Mouse (Mus musculus): ENCODE results near the gene Stk31.

DNA sequence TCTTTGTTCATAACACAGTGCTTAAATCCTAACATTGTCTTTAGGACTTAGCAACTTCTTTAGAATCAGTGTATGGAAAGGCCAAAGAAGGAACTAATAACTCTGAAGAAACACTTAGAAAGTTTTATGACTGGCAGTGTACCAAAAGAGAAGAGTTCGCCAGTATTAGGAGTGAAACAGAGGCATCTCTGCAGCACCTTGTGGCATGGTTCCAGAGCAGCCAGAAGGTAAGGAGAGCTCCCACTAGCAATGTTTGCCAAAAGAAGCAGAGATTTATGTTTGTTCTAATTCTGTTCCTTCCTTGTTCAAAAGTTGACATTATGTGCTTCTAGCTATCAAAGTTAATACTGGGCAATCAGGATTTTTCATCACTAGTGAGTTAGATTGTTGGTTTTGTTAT is 41.9 kb downstream of the Stk31 start:
- TF ChIP-seq TCF12 (IDR thresholded peaks at IDR 0.05; ENCODE audit: low read depth, low read length) = no peak
- no peak for TF ChIP-seq ZKSCAN1 (IDR thresholded peaks at IDR 0.05; ENCODE audit: low read depth, low read length)
- TF ChIP-seq SIN3A (IDR thresholded peaks at IDR 0.05; ENCODE audit: low read length) = no peak
- TF ChIP-seq CTCF (IDR thresholded peaks at IDR 0.05 in 2 of 3, conservative IDR thresholded peaks at IDR 0.05 in 1 of 3; ENCODE audit: control insufficient read depth in 1 of 3, insufficient read depth in 1 of 3, low read depth in 2 of 3, low read length in 3 of 3, poor library complexity in 1 of 3, severe bottlenecking in 1 of 3) = no peak
- no peak for TF ChIP-seq USF1 (IDR thresholded peaks at IDR 0.05; ENCODE audit: low read depth, low read length)
- TF ChIP-seq MXI1 (IDR thresholded peaks at IDR 0.05; ENCODE audit: low read depth, low read length) = no peak
- TF ChIP-seq POLR2A (IDR thresholded peaks at IDR 0.05; ENCODE audit: control insufficient read depth in 1 of 2, insufficient read depth in 1 of 2, low read depth in 1 of 2, low read length in 2 of 2, poor library complexity in 1 of 2) = no peak
- TF ChIP-seq POLR2AphosphoS2 (IDR thresholded peaks at IDR 0.05; ENCODE audit: low read length) = no peak
- no peak for TF ChIP-seq KAT2A (conservative IDR thresholded peaks at IDR 0.05; ENCODE audit: low read depth, low read length)
- no peak for TF ChIP-seq ZC3H11A (IDR thresholded peaks at IDR 0.05; ENCODE audit: low read depth, low read length)
- no peak for TF ChIP-seq NRF1 (IDR thresholded peaks at IDR 0.05; ENCODE audit: insufficient read depth, low read depth, low read length, poor library complexity, severe bottlenecking)
- no peak for TF ChIP-seq ZNF384 (IDR thresholded peaks at IDR 0.05; ENCODE audit: low read depth, low read length)
